Mouse (Mus musculus) subcutaneous adipose tissue, adult 2 months (tissue): Measurements from ENCODE around the gene Dhx9. TPM values are rescaled to one million over a fixed set of nuclear protein-coding genes. Genes with fewer than 3 reads are reported as not detected.

Experiments
- polyA plus RNA-seq: library from polyadenylated mRNA; depleted of rRNA; stranded (reverse); fragments of >200 nt; gene quantifications from 2 replicates; pipeline ENCODE4 v1.2.3, GENCODE M21; 2012; ENCODE audit warnings: low replicate concordance; rRNA removed

Dhx9 gene
- 13.6 and 24.8 TPM in 2 replicates for polyA plus RNA-seq

GRCm38 (mm10) chr1:153487500-153487879, at the start of gene Dhx9:
Gene Dhx9 (minus strand): TSS chr1:153487660.

GRCm38 (mm10) chr1:153424770-153425584, 62.5 kb downstream of the Dhx9 start, which contains the start of gene Shcbp1l:
Gene Shcbp1l (plus strand): TSS chr1:153425162.

Other genes with a start within 250 kb of the Dhx9 start
- 208 and 227 TPM in 2 replicates for gene Lamc1, start 154.9 kb downstream of the Dhx9 start, polyA plus RNA-seq
- gene Shcbp1l, start 62.5 kb downstream of the Dhx9 start, polyA plus RNA-seq, result 0.13 TPM in 1 of 2 replicates, not detected in the other
- 2.2 and 9.3 TPM in 2 replicates for gene Npl, start 62.4 kb upstream of the Dhx9 start, polyA plus RNA-seq
- gene Rgs8, start 165.4 kb upstream of the Dhx9 start, polyA plus RNA-seq, result 0.01 and 0.03 TPM in 2 replicates